Mouse (Mus musculus) CH12.LX (cell line): ENCODE measurements at regions not wholly inside any gene's neighbourhood (a gene's known extent, or its start where the extent isn't known, plus 50 kb on each side); places are given as distances from the start of the nearest gene placed in this dataset.

Experiments used
- DNase-seq: peaks from one replicate; pipeline ENCODE4 v3.0.0-alpha.2; 2013; ENCODE audit errors: extremely low read depth
- H3K27ac ChIP-seq: 2 replicates; pipeline ENCODE4 v1.5.1; 2012; ENCODE audit warnings: low read depth, mild to moderate bottlenecking, control low read depth, moderate library complexity; ENCODE audit not compliant: insufficient read depth
- H3K27me3 ChIP-seq: replicated peaks from 2 replicates; pipeline ENCODE3; 2012; ENCODE audit warnings: inconsistent platforms
- H3K36me3 ChIP-seq, 2 experiments: replicated peaks in 1 of 2; 2 replicates each; pipeline versions ENCODE3 to v1.6.1; 2012; ENCODE audit warnings: inconsistent platforms in 1 of 2, low read length in 1 of 2, mild to moderate bottlenecking in 1 of 2, mixed read lengths in 1 of 2, moderate library complexity in 1 of 2; ENCODE audit not compliant: control insufficient read depth in 1 of 2, insufficient read depth in 1 of 2
- H3K4me1 ChIP-seq, 2 experiments: 2 replicates each; pipeline ENCODE4 v1.6.1; 2012; ENCODE audit warnings: inconsistent platforms in 1 of 2, moderate library complexity in 1 of 2; ENCODE audit not compliant: insufficient read depth in 2 of 2, control insufficient read depth in 1 of 2
- H3K4me2 ChIP-seq: 2 replicates; pipeline ENCODE4 v1.6.1; 2012; ENCODE audit warnings: low read depth, mild to moderate bottlenecking, control low read depth; ENCODE audit not compliant: poor library complexity, insufficient read depth, severe bottlenecking
- H3K4me3 ChIP-seq, 3 experiments: fragments of 150-350 bp in 1 of 3; sonication (generic) in 1 of 3; replicated peaks in 1 of 3; 2 replicates each; pipeline versions ENCODE3 to v1.5.1; 2011 to 2012; ENCODE audit warnings: low read depth in 2 of 3, low read length in 2 of 3, mild to moderate bottlenecking in 2 of 3, moderate library complexity in 2 of 3, control low read depth in 1 of 3, improper control_type of control experiment in 1 of 3, inconsistent platforms in 1 of 3, mixed read lengths in 1 of 3; ENCODE audit not compliant: poor library complexity in 1 of 3
- H3K79me2 ChIP-seq: replicated peaks from 2 replicates; pipeline ENCODE4 v1.6.1; 2012; ENCODE audit warnings: mild to moderate bottlenecking, moderate library complexity; ENCODE audit not compliant: control insufficient read depth, poor library complexity, insufficient read depth, severe bottlenecking; ENCODE audit errors: extremely low read depth
- H3K9ac ChIP-seq: 2 replicates; pipeline ENCODE4 v1.6.1; 2012; ENCODE audit warnings: low read depth, mild to moderate bottlenecking, control low read depth, moderate library complexity; ENCODE audit not compliant: insufficient read depth
- H3K9me3 ChIP-seq: replicated peaks from 2 replicates; pipeline ENCODE3; 2012; ENCODE audit warnings: low read length, inconsistent platforms, mixed read lengths
- BHLHE40 ChIP-seq: IDR thresholded peaks from 2 replicates; pipeline ENCODE4 v1.6.1; 2011; ENCODE audit warnings: mild to moderate bottlenecking, low read depth, low read length, improper control_type of control experiment
- CHD2 ChIP-seq: IDR thresholded peaks from 2 replicates; pipeline ENCODE4 v1.6.1; 2011; ENCODE audit warnings: low read length, improper control_type of control experiment
- ELF1 ChIP-seq: IDR thresholded peaks from 2 replicates; pipeline ENCODE4 v1.6.1; 2014; ENCODE audit warnings: low read depth, mild to moderate bottlenecking, inconsistent platforms, low read length, improper control_type of control experiment
- EP300 ChIP-seq: IDR thresholded peaks from 2 replicates; pipeline ENCODE4 v1.6.1; 2011; ENCODE audit warnings: low read length, improper control_type of control experiment
- HCFC1 ChIP-seq: IDR thresholded peaks from 2 replicates; pipeline ENCODE4 v1.6.1; 2012; ENCODE audit warnings: low read depth, mild to moderate bottlenecking, inconsistent platforms, low read length, improper control_type of control experiment
- JUND ChIP-seq: conservative IDR thresholded peaks from 2 replicates; pipeline ENCODE4 v1.6.1; 2011; ENCODE audit warnings: low read depth, low read length, improper control_type of control experiment
- MAFK ChIP-seq: IDR thresholded peaks from 2 replicates; pipeline ENCODE4 v1.6.1; 2011; ENCODE audit warnings: low read length, improper control_type of control experiment; ENCODE audit not compliant: insufficient replicate concordance
- MAX ChIP-seq: IDR thresholded peaks from 2 replicates; pipeline ENCODE4 v1.6.1; 2011; ENCODE audit warnings: low read length, improper control_type of control experiment
- MAZ ChIP-seq: IDR thresholded peaks from 2 replicates; pipeline ENCODE4 v1.6.1; 2012; ENCODE audit warnings: low read depth, mild to moderate bottlenecking, inconsistent platforms, low read length, improper control_type of control experiment, moderate library complexity
- MEF2A ChIP-seq: IDR thresholded peaks from 2 replicates; pipeline ENCODE4 v1.6.1; 2014; ENCODE audit warnings: low read depth, mild to moderate bottlenecking, inconsistent platforms, low read length, improper control_type of control experiment, borderline replicate concordance
- MYC ChIP-seq: IDR thresholded peaks from 2 replicates; pipeline ENCODE4 v1.6.1; 2011; ENCODE audit warnings: low read depth, mild to moderate bottlenecking, improper control_type of control experiment, low read length
- NELFE ChIP-seq: IDR thresholded peaks from 2 replicates; pipeline ENCODE4 v1.6.1; 2011; ENCODE audit warnings: low read depth, low read length, improper control_type of control experiment
- POLR2AphosphoS2 ChIP-seq: IDR thresholded peaks from 2 replicates; pipeline ENCODE4 v1.6.1; 2011; ENCODE audit warnings: low read depth, low read length, improper control_type of control experiment
- RAD21 ChIP-seq: IDR thresholded peaks from 2 replicates; pipeline ENCODE4 v1.6.1; 2011; ENCODE audit warnings: low read depth, mild to moderate bottlenecking, low read length, improper control_type of control experiment, moderate library complexity
- RCOR1 ChIP-seq: conservative IDR thresholded peaks from 2 replicates; pipeline ENCODE4 v1.6.1; 2012; ENCODE audit warnings: low read depth, mild to moderate bottlenecking, inconsistent platforms, low read length, improper control_type of control experiment
- TCF12 ChIP-seq: IDR thresholded peaks from 2 replicates; pipeline ENCODE4 v1.6.1; 2014; ENCODE audit warnings: low read depth, mild to moderate bottlenecking, inconsistent platforms, low read length, improper control_type of control experiment
- UBTF ChIP-seq: IDR thresholded peaks from 2 replicates; pipeline ENCODE4 v1.6.1; 2012; ENCODE audit warnings: low read depth, mild to moderate bottlenecking, inconsistent platforms, low read length, improper control_type of control experiment, moderate library complexity
- USF1 ChIP-seq: IDR thresholded peaks from 2 replicates; pipeline ENCODE4 v1.6.1; 2014; ENCODE audit warnings: low read depth, mild to moderate bottlenecking, inconsistent platforms, low read length, improper control_type of control experiment
- ZKSCAN1 ChIP-seq: IDR thresholded peaks from 2 replicates; pipeline ENCODE4 v1.6.1; 2012; ENCODE audit warnings: low read depth, inconsistent platforms, low read length, improper control_type of control experiment, borderline replicate concordance
- ZMIZ1 ChIP-seq: IDR thresholded peaks from 2 replicates; pipeline ENCODE4 v1.6.1; 2012; ENCODE audit warnings: low read depth, mild to moderate bottlenecking, inconsistent platforms, low read length, improper control_type of control experiment
- dilution Hi-C: fragments of 300-500 bp; cut with MboI; formaldehyde crosslinking; loops from 2 replicates; pipeline ENCODE4 v1.14.3; 2020; ENCODE audit warnings: low sequenced_read_pairs; ENCODE audit not compliant: extremely low pct_unique_long_range_greater_than_20kb, extremely low pct_ligation_motif_present
- in situ Hi-C: fragments of 300-500 bp; cut with MboI; formaldehyde crosslinking; loops from 3 replicates; pipeline ENCODE4 v1.14.3; 2019; ENCODE audit warnings: low sequenced_read_pairs, low pct_ligation_motif_present, low pct_unique_long_range_greater_than_20kb, mixed read lengths

GRCm38 (mm10) chr8:91983171-91983570, 181.3 kb upstream of the Irx3 start:
- TF ChIP-seq NELFE: no peak
- TF ChIP-seq MAX: no peak
- no peak for TF ChIP-seq POLR2AphosphoS2
- no peak for TF ChIP-seq ZKSCAN1
- no peak for TF ChIP-seq MEF2A
- no peak for TF ChIP-seq CHD2
- TF ChIP-seq ZMIZ1: no peak
- TF ChIP-seq ELF1: no peak
- TF ChIP-seq MAFK: no peak
- TF ChIP-seq RAD21: no peak
- no peak for TF ChIP-seq BHLHE40
- no peak for TF ChIP-seq EP300
- no peak for TF ChIP-seq RCOR1
- no peak for TF ChIP-seq HCFC1
- no peak for TF ChIP-seq USF1
- TF ChIP-seq MYC: no peak
- TF ChIP-seq JUND: no peak
- no peak for TF ChIP-seq UBTF
- TF ChIP-seq TCF12: no peak
- TF ChIP-seq MAZ: no peak
- H3K79me2 ChIP-seq: no peaks in the 10 kb centered on the region
- in situ Hi-C loops (no loop called here), dilution Hi-C loops (no loop called here)
- peaks cover 59% of the 10 kb centered on the region for H3K9me3 ChIP-seq
- no peak overlapping the region for H3K4me2 ChIP-seq
- H3K36me3 ChIP-seq: no peaks in the 10 kb centered on the region
- H3K4me1 ChIP-seq: no peaks in the 10 kb centered on the region
- no peak overlapping the region for H3K4me3 ChIP-seq
- no peak for DNase-seq
- H3K27me3 ChIP-seq: no peaks in the 10 kb centered on the region
- H3K27ac ChIP-seq: no peak overlapping the region
- H3K9ac ChIP-seq: no peak overlapping the region

DNA sequence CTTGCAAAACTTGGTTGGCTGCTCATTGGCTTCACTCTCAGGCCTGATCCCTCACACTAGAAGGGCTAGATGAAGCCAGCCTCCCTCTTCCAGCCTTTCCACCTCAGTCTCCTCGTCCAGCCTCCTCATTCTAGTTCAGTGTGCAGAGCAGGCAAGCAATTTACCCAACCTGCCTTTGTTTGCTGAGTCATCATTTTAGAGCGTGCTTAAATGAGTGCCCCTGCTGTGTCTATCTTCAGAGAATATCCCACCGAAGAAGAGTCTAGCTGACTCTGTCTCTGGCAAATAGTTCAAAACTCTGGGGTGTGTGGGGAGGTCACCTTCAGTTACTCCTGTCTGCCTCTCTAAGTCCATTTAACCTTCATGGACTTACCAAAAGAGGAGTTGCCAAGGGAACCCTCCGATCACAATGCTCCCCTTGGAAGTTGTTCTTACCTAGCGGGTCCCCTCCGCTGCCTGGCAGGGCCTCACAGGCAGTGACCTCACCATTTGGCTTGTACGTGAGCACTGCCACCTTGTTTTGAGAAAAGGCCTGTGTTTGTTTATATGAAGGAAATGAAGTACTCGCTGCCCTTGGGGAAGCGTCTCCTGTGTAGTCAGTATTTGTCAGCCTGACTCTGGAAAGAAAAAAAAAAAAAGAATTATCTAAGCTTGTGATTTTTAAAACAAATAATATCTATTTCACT, 175.2 kb upstream of the Irx3 start:
- in situ Hi-C loops: no loop called here
- no peak for DNase-seq
- Histone ChIP-seq H3K79me2 (no peaks in the 10 kb centered on the region), H3K27me3 (no peaks in the 10 kb centered on the region), H3K36me3 (no peaks in the 10 kb centered on the region), H3K4me3 (no peak overlapping the region), H3K27ac (no peak overlapping the region), H3K4me2 (no peak overlapping the region)
- dilution Hi-C loops: no loop called here
- TF ChIP-seq MAX (no peak), BHLHE40 (no peak), MAFK (peak; percentile 80)
- TF ChIP-seq, all 38 proteins: peak for 1
- Histone ChIP-seq H3K9ac (no peak overlapping the region), H3K9me3 (peaks cover 68% of the 10 kb centered on the region), H3K4me1 (no peaks in the 10 kb centered on the region)
